Mouse (Mus musculus): ENCODE measurements around the gene Ppp1cb. TPM values are rescaled to one million over a fixed set of nuclear protein-coding genes. Genes with fewer than 3 reads are reported as not detected.

The Ppp1cb gene
- total and polyA plus RNA-seq, 2 experiments from 2014 or later, result 144 to 204 TPM

- no peaks in the 10 kb centered on the region for H3K36me3 ChIP-seq (ENCODE audit: insufficient read depth, low read length)
- WGBS, result 67% methylated on average over 2 of the region's 2 CpGs
- H3K9ac ChIP-seq (replicated peaks; ENCODE audit: low read length, poor library complexity, severe bottlenecking), result no peak overlapping the region
- no peaks in the 10 kb centered on the region for H3K27me3 ChIP-seq (ENCODE audit: insufficient read depth, low read length)
- no peak for ATAC-seq (ENCODE audit: low FRiP score)
- 0 out of 2 replicates have a peak, but pooled peaks cover 4% of the 10 kb centered on the region for H3K4me1 ChIP-seq (ENCODE audit: insufficient read depth, low read length)
- no peak overlapping the region for H3K4me3 ChIP-seq (ENCODE audit: low read depth, low read length)
- H3K9me3 ChIP-seq (ENCODE audit: low read length), result no peaks in the 10 kb centered on the region
- TF ChIP-seq CTCF (IDR thresholded peaks at IDR 0.05), result no peak
- no peak overlapping the region for H3K4me2 ChIP-seq (ENCODE audit: low read depth, low read length, poor library complexity, severe bottlenecking)
- H3K27ac ChIP-seq (ENCODE audit: low read depth, low read length), result no peak overlapping the region
- DNase-seq (ENCODE audit: low spot score), result no peak
Measured at GRCm38 (mm10) chr5:32413569-32413968, 45.1 kb upstream of the Ppp1cb start.

GRCm38 (mm10) chr5:32414461-32414985 is 44.1 kb upstream of the Ppp1cb start:
- H3K4me2 ChIP-seq (ENCODE audit: low read depth, low read length, poor library complexity, severe bottlenecking), result no peak overlapping the region
- no peak overlapping the region for H3K9ac ChIP-seq (replicated peaks; ENCODE audit: low read length, poor library complexity, severe bottlenecking)
- DNase-seq (ENCODE audit: low spot score) (no peak), ATAC-seq (ENCODE audit: low FRiP score) (no peak)
- H3K27me3 ChIP-seq (ENCODE audit: insufficient read depth, low read length), result no peaks in the 10 kb centered on the region
- no peaks in the 10 kb centered on the region for H3K9me3 ChIP-seq (ENCODE audit: low read length)
- H3K4me3 ChIP-seq (ENCODE audit: low read depth, low read length), result no peak overlapping the region
- H3K27ac ChIP-seq (ENCODE audit: low read depth, low read length), result no peak overlapping the region
- TF ChIP-seq CTCF (IDR thresholded peaks at IDR 0.05), result no peak
- WGBS, result 81% methylated on average over 5 of the region's 5 CpGs
- H3K4me1 ChIP-seq (ENCODE audit: insufficient read depth, low read length), result 0 out of 2 replicates have a peak, but pooled peaks cover 4% of the 10 kb centered on the region
- H3K36me3 ChIP-seq (ENCODE audit: insufficient read depth, low read length), result no peaks in the 10 kb centered on the region

- 0 out of 2 replicates have a peak, but pooled peaks cover 4% of the 10 kb centered on the region for H3K4me1 ChIP-seq (ENCODE audit: insufficient read depth, low read length)
- TF ChIP-seq CTCF (IDR thresholded peaks at IDR 0.05), result no peak
- no peak overlapping the region for H3K9ac ChIP-seq (replicated peaks; ENCODE audit: low read length, poor library complexity, severe bottlenecking)
- no peak overlapping the region for H3K4me2 ChIP-seq (ENCODE audit: low read depth, low read length, poor library complexity, severe bottlenecking)
- no peak overlapping the region for H3K27ac ChIP-seq (ENCODE audit: low read depth, low read length)
- no peaks in the 10 kb centered on the region for H3K27me3 ChIP-seq (ENCODE audit: insufficient read depth, low read length)
- 91% methylated on average over 6 of the region's 6 CpGs for WGBS
- DNase-seq (ENCODE audit: low spot score), result no peak
- H3K4me3 ChIP-seq (ENCODE audit: low read depth, low read length), result no peak overlapping the region
- ATAC-seq (ENCODE audit: low FRiP score), result no peak
- H3K9me3 ChIP-seq (ENCODE audit: low read length), result no peaks in the 10 kb centered on the region
- H3K36me3 ChIP-seq (ENCODE audit: insufficient read depth, low read length), result no peaks in the 10 kb centered on the region
Measured at GRCm38 (mm10) chr5:32415554-32415953, 43.1 kb upstream of the Ppp1cb start.

- Histone ChIP-seq H3K27ac (ENCODE audit: low read depth, low read length) (no peak overlapping the region), H3K36me3 (ENCODE audit: insufficient read depth, low read length) (no peaks in the 10 kb centered on the region), H3K9ac (replicated peaks; ENCODE audit: low read length, poor library complexity, severe bottlenecking) (no peak overlapping the region), H3K4me1 (ENCODE audit: insufficient read depth, low read length) (0 out of 2 replicates have a peak, but pooled peaks cover 4% of the 10 kb centered on the region), H3K27me3 (ENCODE audit: insufficient read depth, low read length) (no peaks in the 10 kb centered on the region), H3K4me2 (ENCODE audit: low read depth, low read length, poor library complexity, severe bottlenecking) (no peak overlapping the region), H3K4me3 (ENCODE audit: low read depth, low read length) (no peak overlapping the region), H3K9me3 (ENCODE audit: low read length) (no peaks in the 10 kb centered on the region)
- ATAC-seq (ENCODE audit: low FRiP score), result no peak
- no peak for TF ChIP-seq CTCF (IDR thresholded peaks at IDR 0.05)
- 59% methylated on average over 4 of the region's 4 CpGs for WGBS
- peak; percentile 50 for DNase-seq (ENCODE audit: low spot score)
Measured at GRCm38 (mm10) chr5:32416881-32417280, 41.8 kb upstream of the Ppp1cb start.

- no peaks in the 10 kb centered on the region for H3K36me3 ChIP-seq (ENCODE audit: insufficient read depth, low read length)
- no peak for ATAC-seq (ENCODE audit: low FRiP score)
- H3K4me3 ChIP-seq (ENCODE audit: low read depth, low read length), result no peak overlapping the region
- WGBS, result 14% methylated on average over 15 of the region's 15 CpGs
- peak; percentile 33 for DNase-seq (ENCODE audit: low spot score)
- H3K27ac ChIP-seq (ENCODE audit: low read depth, low read length), result no peak overlapping the region
- H3K27me3 ChIP-seq (ENCODE audit: insufficient read depth, low read length), result no peaks in the 10 kb centered on the region
- no peaks in the 10 kb centered on the region for H3K4me1 ChIP-seq (ENCODE audit: insufficient read depth, low read length)
- H3K9ac ChIP-seq (replicated peaks; ENCODE audit: low read length, poor library complexity, severe bottlenecking), result no peak overlapping the region
- H3K4me2 ChIP-seq (ENCODE audit: low read depth, low read length, poor library complexity, severe bottlenecking), result peak overlapping the region; percentile 18
- no peaks in the 10 kb centered on the region for H3K9me3 ChIP-seq (ENCODE audit: low read length)
- TF ChIP-seq CTCF (IDR thresholded peaks at IDR 0.05), result no peak
Measured at GRCm38 (mm10) chr5:32422081-32422589, 36.5 kb upstream of the Ppp1cb start.

- no peak for TF ChIP-seq CTCF (IDR thresholded peaks at IDR 0.05)
- Histone ChIP-seq H3K4me3 (ENCODE audit: low read depth, low read length) (no peak overlapping the region), H3K9me3 (ENCODE audit: low read length) (no peaks in the 10 kb centered on the region), H3K4me2 (ENCODE audit: low read depth, low read length, poor library complexity, severe bottlenecking) (no peak overlapping the region), H3K27ac (ENCODE audit: low read depth, low read length) (no peak overlapping the region), H3K36me3 (ENCODE audit: insufficient read depth, low read length) (no peaks in the 10 kb centered on the region), H3K9ac (replicated peaks; ENCODE audit: low read length, poor library complexity, severe bottlenecking) (no peak overlapping the region), H3K4me1 (ENCODE audit: insufficient read depth, low read length) (no peaks in the 10 kb centered on the region), H3K27me3 (ENCODE audit: insufficient read depth, low read length) (no peaks in the 10 kb centered on the region)
- DNase-seq (ENCODE audit: low spot score), result no peak
- WGBS, result 48% methylated on average over 11 of the region's 11 CpGs
- ATAC-seq (ENCODE audit: low FRiP score), result no peak
Measured at GRCm38 (mm10) chr5:32423339-32424046, 35.1 kb upstream of the Ppp1cb start.

Measured in midbrain, postnatal 0 days (tissue).